Mouse (Mus musculus): ENCODE results near the gene Prr36. TPM values are rescaled to one million over a fixed set of nuclear protein-coding genes. Genes with fewer than 3 reads are reported as not detected.

The Prr36 gene
- polyA plus RNA-seq (2015; fragmentation: Nextera tagmentation; extraction: Ambion mirVana): 0.60 and 0.71 TPM in 2 replicates

DNA sequence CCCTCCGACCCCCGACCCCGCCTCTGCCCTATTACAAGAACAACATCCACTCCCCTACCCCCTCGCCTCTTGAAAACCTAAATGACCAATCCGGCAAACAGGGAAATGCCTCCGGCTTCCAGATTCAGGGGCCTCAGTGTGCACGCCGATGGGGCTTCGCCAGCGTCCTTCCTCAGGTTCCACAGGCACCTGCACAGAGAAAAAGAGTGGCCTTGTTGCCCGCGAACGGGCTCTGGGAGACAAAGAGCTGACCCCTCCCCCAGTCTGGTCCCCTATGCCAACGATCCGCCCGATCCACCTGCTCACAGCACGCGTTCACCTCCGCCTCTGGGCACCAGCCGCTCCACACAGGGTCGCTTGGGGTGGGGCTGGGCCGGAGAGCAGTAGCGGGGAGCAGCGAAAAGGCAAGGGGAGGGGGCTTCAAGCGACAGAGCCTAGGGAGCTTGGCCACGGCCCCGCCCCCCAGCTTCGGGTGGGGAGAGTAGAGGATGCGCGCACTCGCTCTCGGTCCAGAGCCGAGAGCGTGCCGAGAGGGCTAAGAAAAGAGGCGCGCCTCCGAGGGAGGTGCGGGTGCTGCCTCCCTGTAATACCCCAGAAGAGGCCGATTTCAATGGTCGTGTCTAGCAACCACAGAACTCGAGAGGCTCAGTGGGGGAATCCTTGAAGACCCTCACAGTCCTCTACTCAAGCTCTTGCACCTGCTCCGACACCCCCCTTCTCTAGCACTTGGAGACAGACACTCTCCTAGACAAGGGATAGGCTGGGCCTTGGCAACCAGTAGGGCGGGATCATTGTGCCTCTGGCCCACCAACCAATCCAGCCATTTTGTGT is at the start of gene Prr36:
TSS of gene Prr36 (minus strand) at position 669 of the 831 bp plus-strand sequence.

DNA sequence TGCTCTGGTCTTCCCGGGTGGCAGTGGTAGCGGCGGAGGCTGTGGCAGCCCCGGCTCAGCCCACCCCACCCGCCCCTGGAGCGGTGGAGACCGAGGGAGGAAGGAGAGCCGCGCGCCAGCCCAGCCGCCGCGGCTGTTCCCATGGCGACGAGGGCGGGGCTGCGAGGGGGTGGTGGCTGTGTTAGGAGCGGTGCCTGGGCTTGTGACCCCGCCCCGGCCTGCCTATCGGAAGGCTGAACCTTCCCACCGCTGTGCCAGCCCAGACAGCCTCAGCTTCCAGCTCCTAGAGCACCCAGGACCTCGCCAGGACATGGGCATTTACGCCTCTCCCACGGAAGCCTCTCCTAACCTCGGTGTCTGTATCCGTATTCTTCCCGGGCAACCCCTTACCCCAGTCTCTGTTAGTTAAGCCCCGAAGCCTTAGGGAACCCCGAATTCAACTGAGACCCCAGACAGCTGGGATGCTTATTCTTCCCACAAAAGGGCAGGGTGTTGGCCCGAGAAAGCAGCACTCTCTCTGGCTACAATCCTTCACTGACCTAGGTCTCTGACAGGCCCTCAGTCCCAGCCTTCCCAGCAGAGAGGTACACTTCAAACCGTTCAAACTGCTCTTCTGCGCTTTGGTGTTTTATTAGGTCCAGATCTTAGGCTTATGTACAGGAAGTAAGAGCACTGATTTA is 42.0 kb upstream of the Prr36 start, which contains the start of gene Ctxn1:
TSS of gene Ctxn1 (minus strand) at position 150 of the 680 bp plus-strand sequence.

DNA sequence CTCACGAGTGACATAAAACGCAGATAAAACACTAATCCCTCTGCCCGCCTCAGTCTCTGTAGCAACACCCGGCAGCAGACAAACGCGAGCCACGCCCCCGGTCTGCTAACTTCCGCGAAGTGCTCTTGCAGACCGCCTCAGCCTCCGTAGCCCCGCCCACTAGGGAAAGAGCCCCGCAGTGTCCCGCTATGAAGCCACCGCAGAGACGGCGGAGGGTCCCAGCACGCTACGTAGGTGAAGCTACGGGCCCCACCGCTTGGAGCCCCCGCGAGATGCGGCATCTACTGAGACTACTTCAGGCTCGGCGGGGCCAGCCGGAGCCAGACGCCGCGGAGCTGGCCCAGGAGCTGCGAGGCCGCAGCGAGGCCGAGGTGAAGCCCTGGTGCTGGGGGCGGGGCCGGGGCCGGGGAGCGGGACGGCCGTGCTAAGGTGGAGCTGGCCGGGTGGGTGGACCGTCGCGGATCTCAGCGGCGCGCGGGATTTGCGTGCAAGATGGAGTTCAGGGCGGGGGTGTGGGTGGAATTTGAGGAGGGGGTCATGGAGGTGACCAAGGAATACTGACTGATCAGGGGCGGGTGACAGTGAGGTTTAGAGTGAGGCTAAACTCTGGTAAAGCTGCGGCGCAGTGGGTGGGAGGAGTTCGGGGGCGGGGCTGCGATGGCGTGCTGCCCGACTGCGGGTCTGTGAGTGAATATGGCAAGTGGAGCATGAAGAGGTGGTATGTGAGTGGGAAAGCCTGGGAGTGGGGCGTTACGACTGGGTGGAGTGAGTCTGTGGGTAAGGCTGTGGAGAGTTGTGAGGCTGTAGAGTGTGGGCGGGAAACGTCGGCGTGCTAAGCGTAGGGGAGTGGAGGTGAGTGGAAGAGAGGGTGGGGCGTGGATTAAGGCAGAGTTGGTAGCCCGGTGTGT is 35.9 kb upstream of the Prr36 start, which contains the start of gene Snapc2:
TSS of gene Snapc2 (plus strand) at position 147 of the 908 bp plus-strand sequence.

DNA sequence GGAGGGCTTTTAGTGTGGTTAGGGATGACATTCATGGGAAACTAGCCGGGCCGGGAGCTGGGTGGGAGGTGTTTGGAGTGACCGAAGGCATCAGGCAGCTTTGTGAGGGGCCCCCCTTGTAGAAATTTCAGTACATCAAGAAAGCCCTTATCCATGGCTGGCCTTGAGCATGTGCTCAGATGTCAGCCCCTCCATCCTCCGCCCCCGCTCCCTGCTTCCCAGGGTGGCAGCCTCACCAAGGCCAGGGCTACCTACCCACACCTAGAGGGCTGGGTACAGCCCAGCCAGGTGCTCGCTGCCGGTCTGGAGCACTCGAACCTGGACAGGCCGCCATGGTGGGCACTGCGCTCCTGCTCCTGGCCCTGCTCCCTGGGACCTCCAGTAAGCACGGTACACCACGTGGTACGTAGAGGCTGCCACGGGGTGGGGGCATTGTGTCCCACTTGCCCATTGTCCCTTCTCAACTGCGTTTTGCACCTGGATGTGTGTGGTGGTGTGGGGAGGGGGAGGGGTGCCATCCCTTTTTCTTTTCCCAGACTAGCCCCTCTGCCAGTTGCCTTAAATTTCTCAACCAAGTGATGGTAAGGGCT is 30.8 kb upstream of the Prr36 start, which contains the start of gene Tgfbr3l:
TSS of gene Tgfbr3l (plus strand) at position 264 of the 590 bp plus-strand sequence.

DNA sequence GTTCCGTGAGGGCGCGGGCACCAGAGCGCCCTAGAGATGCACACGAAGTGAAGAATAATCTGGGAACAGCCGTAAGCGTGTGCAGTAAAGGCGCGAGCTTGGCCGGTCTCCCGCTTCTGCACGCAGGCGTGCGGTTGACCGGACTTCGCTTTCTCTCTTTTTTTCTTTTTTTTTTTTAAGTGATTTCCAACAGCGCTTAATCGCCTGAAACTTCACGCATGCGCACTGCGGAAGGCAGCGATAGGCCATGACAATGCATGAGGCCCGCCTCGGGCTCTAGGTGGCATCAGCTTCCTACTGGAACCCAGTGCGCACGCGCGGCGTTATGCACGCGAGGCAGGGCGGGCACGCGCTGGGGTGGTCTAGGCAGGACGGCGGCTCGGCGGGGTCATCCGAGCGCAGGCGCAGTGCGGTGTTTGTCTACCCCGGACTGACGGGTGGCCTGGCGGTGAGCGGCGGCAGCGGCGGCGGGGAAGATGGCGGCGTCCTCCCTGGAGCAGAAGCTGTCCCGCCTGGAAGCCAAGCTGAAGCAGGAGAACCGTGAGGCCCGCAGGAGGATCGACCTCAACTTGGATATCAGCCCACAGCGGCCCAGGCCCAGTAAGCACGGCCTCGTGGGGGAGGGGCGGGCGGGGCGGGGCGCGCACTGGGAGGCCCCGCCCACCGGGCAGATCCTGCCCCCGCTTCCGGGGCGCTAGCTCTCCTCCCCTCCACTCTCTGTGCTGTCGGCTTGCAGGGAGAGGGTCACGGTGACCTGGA is 21.4 kb upstream of the Prr36 start, which contains the start of the genes Map2k7 and Gm49320:
TSS of gene Map2k7 (plus strand) at position 307 of the 759 bp plus-strand sequence.
TSS of gene Gm49320 (plus strand) at position 432 of the 759 bp plus-strand sequence.

DNA sequence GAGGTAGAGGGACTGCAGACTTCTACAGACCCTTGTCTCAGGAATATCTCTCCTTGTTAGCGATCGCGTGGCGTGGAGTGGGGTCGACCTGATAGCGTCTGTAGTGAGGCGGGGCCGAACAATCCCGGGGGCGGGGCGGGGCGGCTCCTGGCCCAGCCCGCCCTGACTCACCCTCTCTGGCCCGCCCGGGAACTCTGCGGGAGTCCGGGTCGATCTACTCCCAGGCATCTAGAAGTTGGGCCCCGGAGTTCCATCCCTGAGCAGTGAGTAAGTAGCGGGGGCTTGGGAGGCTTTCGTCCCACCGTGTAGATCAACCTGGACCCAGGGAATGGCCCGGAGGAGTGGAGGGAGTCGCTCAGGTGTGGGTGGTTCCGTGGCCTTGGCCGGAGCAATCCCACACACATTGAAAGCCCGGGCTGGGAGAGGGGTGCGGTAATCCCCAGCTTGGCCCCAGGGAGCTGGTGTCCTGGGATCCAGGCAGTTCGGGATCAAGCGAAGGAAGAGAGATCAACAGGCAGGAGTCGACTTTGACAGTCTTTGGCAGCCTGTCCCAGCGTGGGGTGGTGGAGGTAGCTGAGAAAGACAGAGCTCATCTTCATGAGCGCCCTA is 9.6 kb upstream of the Prr36 start, which contains the start of gene Lrrc8e:
TSS of gene Lrrc8e (plus strand) at position 89 of the 609 bp plus-strand sequence.

DNA sequence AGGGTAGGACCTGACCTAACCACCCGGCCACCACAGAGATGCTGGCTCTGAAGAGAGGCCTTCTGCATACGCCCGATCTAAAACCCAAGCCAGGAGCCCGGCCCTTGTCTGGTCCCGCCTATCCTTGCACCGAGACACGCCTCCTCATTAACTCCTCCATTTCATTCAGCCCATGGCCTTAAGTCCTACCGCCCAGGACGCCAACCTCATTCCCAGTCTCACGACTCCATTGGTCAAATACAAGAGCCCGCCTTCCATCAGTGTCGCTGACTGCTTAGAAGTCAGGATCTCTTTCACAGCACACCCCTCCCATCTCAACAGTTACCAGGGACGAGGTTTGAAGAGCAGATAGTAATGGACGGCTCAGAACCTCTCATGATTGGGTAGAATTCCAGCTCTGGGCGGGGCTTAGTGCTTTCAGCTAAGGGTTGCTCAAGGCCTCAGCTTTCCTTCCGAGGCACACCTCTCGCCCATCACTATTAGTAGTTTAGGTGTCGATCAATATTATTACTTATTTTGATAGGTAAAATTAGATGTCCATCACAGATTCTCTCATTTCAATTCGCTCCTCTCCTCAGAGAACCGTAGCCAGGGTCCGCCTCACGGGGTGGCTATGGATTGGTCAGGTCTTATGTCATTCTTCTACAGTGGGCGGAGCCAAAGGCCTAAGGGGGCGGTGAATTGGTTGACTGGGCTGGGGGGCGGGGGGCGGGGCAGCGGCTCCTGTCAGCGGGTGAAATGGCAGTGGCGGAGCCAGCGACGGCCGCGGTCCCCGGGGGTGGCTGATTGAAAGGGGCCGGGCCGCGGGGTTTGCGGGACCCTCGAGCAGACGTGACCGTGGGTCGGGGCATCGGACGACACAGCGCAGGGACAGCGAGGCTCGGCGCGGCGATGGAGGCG is 51.2 kb downstream of the Prr36 start, which contains the start of gene Evi5l:
TSS of gene Evi5l (plus strand) at position 716 of the 900 bp plus-strand sequence.

Other genes starting within 250 kb of the Prr36 start
- 0.18 and 0.24 TPM in 2 replicates for gene Cd209f, start 111.6 kb downstream of the Prr36 start, polyA plus RNA-seq (2015; fragmentation: Nextera tagmentation; extraction: Ambion mirVana)
- gene Cd209g, start 83.4 kb downstream of the Prr36 start, polyA plus RNA-seq (2015; fragmentation: Nextera tagmentation; extraction: Ambion mirVana): not detected in 2 replicates
- gene Evi5l, start 50.9 kb downstream of the Prr36 start, polyA plus RNA-seq (2015; fragmentation: Nextera tagmentation; extraction: Ambion mirVana): 12.6 and 13.1 TPM in 2 replicates
- 14.7 and 18.2 TPM in 2 replicates for gene Lrrc8e, start 9.4 kb upstream of the Prr36 start, polyA plus RNA-seq (2015; fragmentation: Nextera tagmentation; extraction: Ambion mirVana)
- 17.9 and 20.7 TPM in 2 replicates for gene Map2k7, start 21.3 kb upstream of the Prr36 start, polyA plus RNA-seq (2015; fragmentation: Nextera tagmentation; extraction: Ambion mirVana)
- 0.60 and 0.77 TPM in 2 replicates for gene Gm49320, start 21.4 kb upstream of the Prr36 start, polyA plus RNA-seq (2015; fragmentation: Nextera tagmentation; extraction: Ambion mirVana)
- gene Tgfbr3l, start 30.8 kb upstream of the Prr36 start, polyA plus RNA-seq (2015; fragmentation: Nextera tagmentation; extraction: Ambion mirVana): 1.5 and 2.2 TPM in 2 replicates
- 52.9 and 61.2 TPM in 2 replicates for gene Snapc2, start 35.6 kb upstream of the Prr36 start, polyA plus RNA-seq (2015; fragmentation: Nextera tagmentation; extraction: Ambion mirVana)
- gene Ctxn1, start 41.8 kb upstream of the Prr36 start, polyA plus RNA-seq (2015; fragmentation: Nextera tagmentation; extraction: Ambion mirVana): 147 and 153 TPM in 2 replicates
- 34.3 and 36.8 TPM in 2 replicates for gene Timm44, start 58.5 kb upstream of the Prr36 start, polyA plus RNA-seq (2015; fragmentation: Nextera tagmentation; extraction: Ambion mirVana)
- gene Ccl25, start 107.8 kb upstream of the Prr36 start, polyA plus RNA-seq (2015; fragmentation: Nextera tagmentation; extraction: Ambion mirVana): 5.0 and 5.4 TPM in 2 replicates
- 96.2 and 126 TPM in 2 replicates for gene Elavl1, start 108.0 kb upstream of the Prr36 start, polyA plus RNA-seq (2015; fragmentation: Nextera tagmentation; extraction: Ambion mirVana)